Mouse (Mus musculus): Measurements from ENCODE around the gene Gm10197. TPM values are rescaled to one million over a fixed set of nuclear protein-coding genes. Genes with fewer than 3 reads are reported as not detected.

The Gm10197 gene
- polyA plus RNA-seq, 1 experiment from 2014 or later, result 7.2 TPM

GRCm38 (mm10) chr19:53369469-53370043 lies 2.0 kb downstream of the Gm10197 start:
- Histone ChIP-seq H3K36me3 (ENCODE audit: control insufficient read depth, insufficient read depth, low read length) (peaks cover 40% of the 10 kb centered on the region), H3K4me3 (ENCODE audit: low read depth, low read length) (no peak overlapping the region), H3K4me2 (ENCODE audit: low read length) (no peak overlapping the region), H3K27me3 (replicated peaks; ENCODE audit: control insufficient read depth, insufficient read depth, low read length) (no peaks in the 10 kb centered on the region), H3K4me1 (ENCODE audit: control insufficient read depth, insufficient read depth, low read length) (peaks cover 8% of the 10 kb centered on the region), H3K27ac (ENCODE audit: low read depth, low read length) (no peak overlapping the region), H3K9ac (ENCODE audit: low read length) (no peak overlapping the region), H3K9me3 (replicated peaks; ENCODE audit: control insufficient read depth, low read length) (no peaks in the 10 kb centered on the region)
- WGBS, result 37% methylated on average over 14 of the region's 14 CpGs
- ATAC-seq (peak; percentile 63), DNase-seq (ENCODE audit: low spot score) (peak; percentile 91)

GRCm38 (mm10) chr19:53366881-53367280 lies 4.7 kb downstream of the Gm10197 start:
- Histone ChIP-seq H3K27ac (ENCODE audit: low read depth, low read length) (no peak overlapping the region), H3K27me3 (replicated peaks; ENCODE audit: control insufficient read depth, insufficient read depth, low read length) (no peaks in the 10 kb centered on the region), H3K9ac (ENCODE audit: low read length) (no peak overlapping the region), H3K4me3 (ENCODE audit: low read depth, low read length) (no peak overlapping the region), H3K4me1 (ENCODE audit: control insufficient read depth, insufficient read depth, low read length) (peaks cover 8% of the 10 kb centered on the region), H3K4me2 (ENCODE audit: low read length) (no peak overlapping the region), H3K36me3 (ENCODE audit: control insufficient read depth, insufficient read depth, low read length) (peaks cover 14% of the 10 kb centered on the region), H3K9me3 (replicated peaks; ENCODE audit: control insufficient read depth, low read length) (no peaks in the 10 kb centered on the region)
- DNase-seq (ENCODE audit: low spot score) (no peak), ATAC-seq (no peak)
- WGBS, result 75% methylated on average over 7 of the region's 7 CpGs

- Histone ChIP-seq H3K36me3 (ENCODE audit: control insufficient read depth, insufficient read depth, low read length) (peaks cover 8% of the 10 kb centered on the region), H3K4me3 (ENCODE audit: low read depth, low read length) (no peak overlapping the region), H3K4me1 (ENCODE audit: control insufficient read depth, insufficient read depth, low read length) (peaks cover 11% of the 10 kb centered on the region), H3K27ac (ENCODE audit: low read depth, low read length) (no peak overlapping the region), H3K9me3 (replicated peaks; ENCODE audit: control insufficient read depth, low read length) (no peaks in the 10 kb centered on the region), H3K4me2 (ENCODE audit: low read length) (no peak overlapping the region), H3K9ac (ENCODE audit: low read length) (no peak overlapping the region), H3K27me3 (replicated peaks; ENCODE audit: control insufficient read depth, insufficient read depth, low read length) (no peaks in the 10 kb centered on the region)
- 83% methylated on average over 11 of the region's 11 CpGs for WGBS
- no peak for ATAC-seq
- no peak for DNase-seq (ENCODE audit: low spot score)
Observed at GRCm38 (mm10) chr19:53366057-53366775, 5.3 kb downstream of the Gm10197 start.

- peak; percentile 68; the same call in 1 of the 2 replicates for ATAC-seq
- peaks cover 23% of the 10 kb centered on the region for H3K4me1 ChIP-seq (ENCODE audit: control insufficient read depth, insufficient read depth, low read length)
Observed at GRCm38 (mm10) chr19:53364963-53365362, 6.6 kb downstream of the Gm10197 start.

GRCm38 (mm10) chr19:53364551-53364950 lies 7.0 kb downstream of the Gm10197 start:
- Histone ChIP-seq H3K4me1 (ENCODE audit: control insufficient read depth, insufficient read depth, low read length) (peaks cover 27% of the 10 kb centered on the region), H3K27ac (ENCODE audit: low read depth, low read length) (no peak overlapping the region), H3K4me3 (ENCODE audit: low read depth, low read length) (no peak overlapping the region), H3K27me3 (replicated peaks; ENCODE audit: control insufficient read depth, insufficient read depth, low read length) (no peaks in the 10 kb centered on the region), H3K9ac (ENCODE audit: low read length) (no peak overlapping the region), H3K4me2 (ENCODE audit: low read length) (no peak overlapping the region), H3K36me3 (ENCODE audit: control insufficient read depth, insufficient read depth, low read length) (no peaks in the 10 kb centered on the region), H3K9me3 (replicated peaks; ENCODE audit: control insufficient read depth, low read length) (no peaks in the 10 kb centered on the region)
- 78% methylated on average over 2 of the region's 2 CpGs for WGBS
- DNase-seq (ENCODE audit: low spot score) (no peak), ATAC-seq (no peak)

More at GRCm38 (mm10) chr19:53364963-53365362, 6.6 kb downstream of the Gm10197 start:
- Histone ChIP-seq H3K27me3 (replicated peaks; ENCODE audit: control insufficient read depth, insufficient read depth, low read length) (no peaks in the 10 kb centered on the region), H3K9ac (ENCODE audit: low read length) (no peak overlapping the region), H3K4me3 (ENCODE audit: low read depth, low read length) (no peak overlapping the region), H3K4me2 (ENCODE audit: low read length) (peak overlapping the region; percentile 18; the same call in 1 of the 2 replicates), H3K9me3 (replicated peaks; ENCODE audit: control insufficient read depth, low read length) (no peaks in the 10 kb centered on the region), H3K27ac (ENCODE audit: low read depth, low read length) (no peak overlapping the region), H3K36me3 (ENCODE audit: control insufficient read depth, insufficient read depth, low read length) (no peaks in the 10 kb centered on the region; the same call in 1 of the 2 replicates)
- peak; percentile 85 for DNase-seq (ENCODE audit: low spot score)
- 17% methylated on average over 9 of the region's 9 CpGs for WGBS

- 47% methylated on average over 2 of the region's 2 CpGs for WGBS
- Histone ChIP-seq H3K4me3 (ENCODE audit: low read depth, low read length) (no peak overlapping the region), H3K36me3 (ENCODE audit: control insufficient read depth, insufficient read depth, low read length) (no peaks in the 10 kb centered on the region), H3K27ac (ENCODE audit: low read depth, low read length) (no peak overlapping the region), H3K4me2 (ENCODE audit: low read length) (no peak overlapping the region), H3K27me3 (replicated peaks; ENCODE audit: control insufficient read depth, insufficient read depth, low read length) (no peaks in the 10 kb centered on the region), H3K9me3 (replicated peaks; ENCODE audit: control insufficient read depth, low read length) (no peaks in the 10 kb centered on the region), H3K4me1 (ENCODE audit: control insufficient read depth, insufficient read depth, low read length) (peaks cover 30% of the 10 kb centered on the region), H3K9ac (ENCODE audit: low read length) (no peak overlapping the region)
- no peak for DNase-seq (ENCODE audit: low spot score)
- no peak for ATAC-seq
Observed at GRCm38 (mm10) chr19:53362967-53363366, 8.6 kb downstream of the Gm10197 start.

GRCm38 (mm10) chr19:53360265-53360958 lies 11.2 kb downstream of the Gm10197 start:
- 20% methylated on average over 8 of the region's 8 CpGs for WGBS
- peaks cover 29% of the 10 kb centered on the region for H3K4me1 ChIP-seq (ENCODE audit: control insufficient read depth, insufficient read depth, low read length)
- ATAC-seq, result peak; percentile 49
- H3K4me2 ChIP-seq (ENCODE audit: low read length), result peak overlapping the region; percentile 46
- H3K4me3 ChIP-seq (ENCODE audit: low read depth, low read length), result peak overlapping the region; percentile 2; the same call in 1 of the 2 replicates
- DNase-seq (ENCODE audit: low spot score), result peak; percentile 83
- peak overlapping the region; percentile 75 for H3K27ac ChIP-seq (ENCODE audit: low read depth, low read length)
- no peaks in the 10 kb centered on the region for H3K27me3 ChIP-seq (replicated peaks; ENCODE audit: control insufficient read depth, insufficient read depth, low read length)
- 0 out of 2 replicates have a peak, but pooled peaks cover 7% of the 10 kb centered on the region for H3K36me3 ChIP-seq (ENCODE audit: control insufficient read depth, insufficient read depth, low read length)
- no peaks in the 10 kb centered on the region for H3K9me3 ChIP-seq (replicated peaks; ENCODE audit: control insufficient read depth, low read length)
- peak overlapping the region; percentile 47 for H3K9ac ChIP-seq (ENCODE audit: low read length)

GRCm38 (mm10) chr19:53359160-53360033 lies 12.2 kb downstream of the Gm10197 start:
- ATAC-seq (peak; percentile 68), DNase-seq (ENCODE audit: low spot score) (peak; percentile 84)
- no peaks in the 10 kb centered on the region for H3K27me3 ChIP-seq (replicated peaks; ENCODE audit: control insufficient read depth, insufficient read depth, low read length)
- 0 out of 2 replicates have a peak, but pooled peaks cover 7% of the 10 kb centered on the region for H3K36me3 ChIP-seq (ENCODE audit: control insufficient read depth, insufficient read depth, low read length)
- peak overlapping the region; percentile 2; the same call in 1 of the 2 replicates for H3K4me3 ChIP-seq (ENCODE audit: low read depth, low read length)
- peaks cover 22% of the 10 kb centered on the region for H3K4me1 ChIP-seq (ENCODE audit: control insufficient read depth, insufficient read depth, low read length)
- H3K27ac ChIP-seq (ENCODE audit: low read depth, low read length), result peak overlapping the region; percentile 75
- no peaks in the 10 kb centered on the region for H3K9me3 ChIP-seq (replicated peaks; ENCODE audit: control insufficient read depth, low read length)
- peak overlapping the region; percentile 46 for H3K4me2 ChIP-seq (ENCODE audit: low read length)
- WGBS, result 43% methylated on average over 22 of the region's 22 CpGs
- H3K9ac ChIP-seq (ENCODE audit: low read length), result peak overlapping the region; percentile 47

Data from forebrain, embryonic 14.5 days (tissue).